Mouse (Mus musculus): ENCODE data around the gene Rasal2. TPM values are rescaled to one million over a fixed set of nuclear protein-coding genes. Genes with fewer than 3 reads are reported as not detected.

The Rasal2 gene
- total and polyA plus RNA-seq, 3 experiments: 1.5 to 3.2 TPM; not detected in 1

DNA sequence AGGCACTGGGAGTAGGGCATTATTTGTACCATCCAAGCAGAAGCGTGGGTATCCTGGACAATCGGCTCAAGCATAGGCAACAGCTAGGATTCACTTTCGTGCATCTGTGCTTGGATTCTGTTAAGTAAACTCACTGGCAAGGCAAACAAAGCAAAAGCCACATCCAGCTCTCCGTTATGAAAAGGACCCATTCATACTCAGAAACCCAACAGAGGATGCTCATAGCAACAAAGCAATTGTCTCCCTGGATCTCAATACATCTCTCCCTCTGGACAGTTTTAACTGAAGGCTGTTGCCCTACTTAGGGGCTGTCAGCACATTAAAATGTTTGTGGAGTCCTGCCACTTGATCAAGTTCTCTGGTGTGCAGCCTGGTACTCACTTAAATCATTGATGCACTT is 34.7 kb upstream of the Rasal2 start:
- TF ChIP-seq BHLHE40 (IDR thresholded peaks at IDR 0.05; ENCODE audit: borderline replicate concordance, low read depth, low read length): no peak
- TF ChIP-seq MAFK (IDR thresholded peaks at IDR 0.05; ENCODE audit: borderline replicate concordance, low read depth, low read length): no peak
- TF ChIP-seq GABPA (IDR thresholded peaks at IDR 0.05; ENCODE audit: low read depth, low read length): no peak
- TF ChIP-seq MYC (IDR thresholded peaks at IDR 0.05; ENCODE audit: low read depth, low read length): no peak
- TF ChIP-seq POLR2A (IDR thresholded peaks at IDR 0.05; ENCODE audit: control insufficient read depth in 1 of 2, insufficient read depth in 1 of 2, low read depth in 1 of 2, low read length in 2 of 2, poor library complexity in 1 of 2): no peak
- no peak for TF ChIP-seq HCFC1 (IDR thresholded peaks at IDR 0.05; ENCODE audit: low read depth, low read length)
- TF ChIP-seq NRF1 (IDR thresholded peaks at IDR 0.05; ENCODE audit: insufficient read depth, low read depth, low read length, poor library complexity, severe bottlenecking): no peak
- no peaks in the 10 kb centered on the region for H3K9me3 ChIP-seq (replicated peaks; ENCODE audit: insufficient read depth, low read length)
- H3K79me2 ChIP-seq (ENCODE audit: control insufficient read depth, insufficient read depth, low read length, poor library complexity): no peaks in the 10 kb centered on the region; the same call in 1 of the 2 replicates
- H3K9ac ChIP-seq (ENCODE audit: control insufficient read depth, low read depth, low read length, poor library complexity, severe bottlenecking): no peak overlapping the region
- H3K4me1 ChIP-seq (ENCODE audit: control insufficient read depth in 1 of 2, insufficient read depth in 2 of 2, low read length in 2 of 2): peaks cover 4 to 37% of the 10 kb centered on the region in 2 experiments
- H3K36me3 ChIP-seq (ENCODE audit: control insufficient read depth in 1 of 2, insufficient read depth in 2 of 2, low read length in 2 of 2): peaks cover 0 to 24% of the 10 kb centered on the region in 2 experiments; a peak in 2 of 4 replicates
- no peaks in the 10 kb centered on the region for H3K27me3 ChIP-seq (ENCODE audit: control insufficient read depth in 1 of 2, insufficient read depth in 2 of 2, low read length in 2 of 2)
- no peak for DNase-seq (ENCODE audit: low read depth, low spot score)
- H3K27ac ChIP-seq (ENCODE audit: control insufficient read depth, low read depth, low read length): no peak overlapping the region
- H3K4me3 ChIP-seq (ENCODE audit: control insufficient read depth in 1 of 2, insufficient read depth in 1 of 2, low read depth in 2 of 2, low read length in 2 of 2): no peak overlapping the region

- peaks cover 0 to 24% of the 10 kb centered on the region in 2 experiments; a peak in 2 of 4 replicates for H3K36me3 ChIP-seq (ENCODE audit: control insufficient read depth in 1 of 2, insufficient read depth in 2 of 2, low read length in 2 of 2)
- no peaks in the 10 kb centered on the region for H3K27me3 ChIP-seq (ENCODE audit: control insufficient read depth in 1 of 2, insufficient read depth in 2 of 2, low read length in 2 of 2)
- H3K9me3 ChIP-seq (replicated peaks; ENCODE audit: insufficient read depth, low read length): no peaks in the 10 kb centered on the region
- H3K4me3 ChIP-seq (ENCODE audit: control insufficient read depth in 1 of 2, insufficient read depth in 1 of 2, low read depth in 2 of 2, low read length in 2 of 2): no peak overlapping the region
- H3K4me1 ChIP-seq (ENCODE audit: control insufficient read depth in 1 of 2, insufficient read depth in 2 of 2, low read length in 2 of 2): peaks cover 4 to 37% of the 10 kb centered on the region in 2 experiments
- H3K9ac ChIP-seq (ENCODE audit: control insufficient read depth, low read depth, low read length, poor library complexity, severe bottlenecking): no peak overlapping the region
- H3K79me2 ChIP-seq (ENCODE audit: control insufficient read depth, insufficient read depth, low read length, poor library complexity): no peaks in the 10 kb centered on the region; the same call in 1 of the 2 replicates
- no peak for DNase-seq (ENCODE audit: low read depth, low spot score)
- TF ChIP-seq RAD21 (IDR thresholded peaks at IDR 0.05; ENCODE audit: low read depth, low read length) (peak; percentile 55), ZC3H11A (IDR thresholded peaks at IDR 0.05; ENCODE audit: low read depth, low read length) (peak; percentile 40; the same call in 1 of the 2 replicates), SIN3A (IDR thresholded peaks at IDR 0.05; ENCODE audit: low read length) (no peak), CTCF (IDR thresholded peaks at IDR 0.05 in 2 of 3, conservative IDR thresholded peaks at IDR 0.05 in 1 of 3; ENCODE audit: control insufficient read depth in 1 of 3, insufficient read depth in 1 of 3, low read depth in 2 of 3, low read length in 3 of 3, poor library complexity in 1 of 3, severe bottlenecking in 1 of 3) (peak; percentile 25 to 70 (median 49)), SMC3 (IDR thresholded peaks at IDR 0.05; ENCODE audit: low read depth, low read length) (peak; percentile 50)
- no peak overlapping the region for H3K27ac ChIP-seq (ENCODE audit: control insufficient read depth, low read depth, low read length)
Observed at GRCm38 (mm10) chr1:157446325-157446724, 33.9 kb upstream of the Rasal2 start.

DNA sequence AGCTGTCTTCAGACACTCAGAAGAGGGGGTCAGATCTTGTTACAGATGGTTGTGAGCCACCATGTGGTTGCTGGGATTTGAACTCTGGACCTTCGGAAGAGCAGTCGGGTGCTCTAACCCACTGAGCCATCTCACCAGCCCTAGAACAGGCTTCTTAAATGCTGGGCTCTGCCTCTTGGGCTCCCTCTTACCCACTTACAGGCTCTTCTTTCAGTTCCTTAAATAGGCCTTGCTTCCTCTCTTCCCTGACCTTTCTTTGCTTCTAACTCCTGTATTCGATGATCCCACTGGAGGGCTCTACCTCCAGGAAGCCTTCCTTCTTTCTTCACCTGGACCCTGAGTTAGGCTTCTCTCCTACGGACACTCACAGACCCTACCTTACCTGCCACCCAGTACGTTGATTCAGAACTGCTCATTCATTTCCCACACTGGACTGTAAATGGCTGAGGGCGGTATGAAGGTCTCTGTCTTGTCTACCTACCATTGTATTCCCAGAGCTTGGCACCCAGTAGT is 33.1 kb upstream of the Rasal2 start:
- no peak overlapping the region for H3K27ac ChIP-seq (ENCODE audit: control insufficient read depth, low read depth, low read length)
- no peak for DNase-seq (ENCODE audit: low read depth, low spot score)
- H3K27me3 ChIP-seq (ENCODE audit: control insufficient read depth in 1 of 2, insufficient read depth in 2 of 2, low read length in 2 of 2): no peaks in the 10 kb centered on the region
- no peak overlapping the region for H3K4me3 ChIP-seq (ENCODE audit: control insufficient read depth in 1 of 2, insufficient read depth in 1 of 2, low read depth in 2 of 2, low read length in 2 of 2)
- no peak overlapping the region for H3K9ac ChIP-seq (ENCODE audit: control insufficient read depth, low read depth, low read length, poor library complexity, severe bottlenecking)
- H3K36me3 ChIP-seq (ENCODE audit: control insufficient read depth in 1 of 2, insufficient read depth in 2 of 2, low read length in 2 of 2): peaks cover 0 to 21% of the 10 kb centered on the region in 2 experiments; a peak in 2 of 4 replicates
- H3K4me1 ChIP-seq (ENCODE audit: control insufficient read depth in 1 of 2, insufficient read depth in 2 of 2, low read length in 2 of 2): peaks cover 4 to 34% of the 10 kb centered on the region in 2 experiments
- no peaks in the 10 kb centered on the region; the same call in 1 of the 2 replicates for H3K79me2 ChIP-seq (ENCODE audit: control insufficient read depth, insufficient read depth, low read length, poor library complexity)
- H3K9me3 ChIP-seq (replicated peaks; ENCODE audit: insufficient read depth, low read length): no peaks in the 10 kb centered on the region
- TF ChIP-seq NELFE (IDR thresholded peaks at IDR 0.05; ENCODE audit: low read depth, low read length) (no peak), MAX (IDR thresholded peaks at IDR 0.05; ENCODE audit: low read length) (no peak), ZMIZ1 (IDR thresholded peaks at IDR 0.05; ENCODE audit: low read depth, low read length) (no peak), ELF1 (IDR thresholded peaks at IDR 0.05; ENCODE audit: low read depth, low read length) (no peak), TCF12 (IDR thresholded peaks at IDR 0.05; ENCODE audit: low read depth, low read length) (no peak), USF2 (IDR thresholded peaks at IDR 0.05; ENCODE audit: borderline replicate concordance in 1 of 2, insufficient read depth in 1 of 2, low read depth in 1 of 2, low read length in 2 of 2) (no peak), MEF2A (IDR thresholded peaks at IDR 0.05; ENCODE audit: extremely low read depth, insufficient replicate concordance, low read depth, low read length, poor library complexity, severe bottlenecking) (no peak), CTCF (IDR thresholded peaks at IDR 0.05 in 2 of 3, conservative IDR thresholded peaks at IDR 0.05 in 1 of 3; ENCODE audit: control insufficient read depth in 1 of 3, insufficient read depth in 1 of 3, low read depth in 2 of 3, low read length in 3 of 3, poor library complexity in 1 of 3, severe bottlenecking in 1 of 3) (no peak), RCOR1 (IDR thresholded peaks at IDR 0.05; ENCODE audit: low read depth, low read length) (no peak), RAD21 (IDR thresholded peaks at IDR 0.05; ENCODE audit: low read depth, low read length) (no peak), CHD1 (IDR thresholded peaks at IDR 0.05; ENCODE audit: low read depth, low read length) (no peak), ZNF384 (IDR thresholded peaks at IDR 0.05; ENCODE audit: low read depth, low read length) (no peak), MXI1 (IDR thresholded peaks at IDR 0.05; ENCODE audit: low read depth, low read length) (no peak)

Measured in MEL (cell line).